Comparison of ENCODE assay signal across 7 mouse cellular contexts in genomic region chr5:122502077-122502941, GRCm38 (mm10). TPM values are rescaled to one million over a fixed set of nuclear protein-coding genes. Genes with fewer than 3 reads are reported as not detected.
DNase-seq lines count a peak whose midpoint lies in the region; ATAC-seq lines count a peak whose summit lies in the region.

TSS of gene Atp2a2 (minus strand) at chr5:122502225.

- H3K4me3 ChIP-seq in intestine, embryonic 15.5 days (replicated peaks): peak within 1 kb of the TSS; percentile 99
- peak within 1 kb of the TSS; percentile 97 for H3K4me3 ChIP-seq in midbrain, embryonic 10.5 days

- H3K4me1 ChIP-seq in intestine, embryonic 15.5 days (replicated peaks): peaks cover 15% of the 10 kb centered on the region
- peaks cover 47% of the 10 kb centered on the region for H3K4me1 ChIP-seq in midbrain, embryonic 10.5 days

- ATAC-seq in intestine, embryonic 15.5 days: peak; percentile 96

- peak within 1 kb of the TSS; percentile 89 for H3K4me2 ChIP-seq in intestine, embryonic 15.5 days (replicated peaks)

- peak within 1 kb of the TSS; percentile 100 for H3K9ac ChIP-seq in intestine, embryonic 15.5 days

- no peaks in the 10 kb centered on the region for H3K27me3 ChIP-seq in intestine, embryonic 15.5 days (replicated peaks)
- H3K27me3 ChIP-seq in midbrain, embryonic 10.5 days (ENCODE audit: low read depth, poor library complexity, severe bottlenecking): peaks cover 8% of the 10 kb centered on the region

- under 1% methylated on average over 72 of the region's 113 CpGs for WGBS in intestine, embryonic 15.5 days
- WGBS in midbrain, embryonic 10.5 days: under 1% methylated on average over 92 of the region's 113 CpGs

- H3K27ac ChIP-seq in intestine, embryonic 15.5 days: peak within 1 kb of the TSS; percentile 99
- H3K27ac ChIP-seq in midbrain, embryonic 10.5 days (replicated peaks): peak within 1 kb of the TSS; percentile 100

- DNase-seq in adrenal gland, adult (ENCODE audit: inconsistent age in 2 of 2, low spot score in 1 of 2): peak; percentile 94 to 97
- DNase-seq in embryo, embryonic 10.5 days (ENCODE audit: low spot score): peak; percentile 95
- DNase-seq in gastrocnemius, postnatal 36 days: peak; percentile 85 to 86
- DNase-seq in left cerebral cortex, postnatal 25 days (ENCODE audit: low spot score in 2 of 2): peak; percentile 94 to 96
- DNase-seq in midbrain, embryonic 10.5 days (ENCODE audit: low spot score): peak; percentile 92
- DNase-seq in right cerebral cortex, postnatal 4 days: peak; percentile 94

- no peaks in the 10 kb centered on the region for H3K36me3 ChIP-seq in intestine, embryonic 15.5 days
- peaks cover 28% of the 10 kb centered on the region for H3K36me3 ChIP-seq in midbrain, embryonic 10.5 days

- intact Hi-C loops in gastrocnemius, postnatal 36 days (cut with DNase I): loop anchor here (5.0 kb wide), 1 partner anchor 110 kb away; the partner anchor contains the start of gene Ift81
- intact Hi-C loops in left cerebral cortex, postnatal 25 days (cut with DNase I): loop anchor here (1.0 to 5.0 kb wide), 7 partner anchors 45 to 275 kb away; partner anchors contain the start of genes Camkk2 and Ift81

- H3K9me3 ChIP-seq in intestine, embryonic 15.5 days: no peaks in the 10 kb centered on the region
- peaks cover 5% of the 10 kb centered on the region; the same call in 1 of the 2 replicates for H3K9me3 ChIP-seq in midbrain, embryonic 10.5 days (replicated peaks)

RNA-seq across cellular contexts. Expression of gene Atp2a2, which starts in this region (rescaled TPM):
- 100 to 1,000 TPM; 175 to 549 TPM for total RNA-seq in gastrocnemius, postnatal 36 days (2021)
- 33.8 and 36.1 TPM in 2 replicates for polyA plus RNA-seq in intestine, embryonic 15.5 days (2015; fragmentation: Nextera tagmentation; extraction: Ambion mirVana)
- 100 to 1,000 TPM; 748 to 749 TPM for total RNA-seq in left cerebral cortex, postnatal 25 days (2021)
- 37.0 and 37.7 TPM in 2 replicates for polyA plus RNA-seq in midbrain, embryonic 10.5 days (2016; fragmentation: Nextera tagmentation; extraction: Ambion mirVana)

Comparison
In these comparisons a context has a peak if more than half of its experiments do, and no peak if none do; other contexts are left out.
1. Peak in every context shown above with its lines: DNase-seq, ATAC-seq, H3K4me3 ChIP-seq and H3K27ac ChIP-seq.